ENCODE assay signal across 8 mouse cellular contexts in genomic region chr4:155223594-155224528, GRCm38 (mm10). TPM values are rescaled to one million over a fixed set of nuclear protein-coding genes. Genes with fewer than 3 reads are reported as not detected.
A peak's percentile ranks its signal among the peaks of the same experiment; 100 is the strongest.
DNase-seq lines count a peak whose midpoint lies in the region; ATAC-seq and TF ChIP-seq lines count a peak whose summit lies in the region.

No protein-coding gene starts in this region.

- peak overlapping the region; percentile 93 for H3K27ac ChIP-seq in kidney, postnatal 0 days
- peak overlapping the region; percentile 97 for H3K27ac ChIP-seq in hindbrain, embryonic 15.5 days (replicated peaks)
- H3K27ac ChIP-seq in midbrain, postnatal 0 days (ENCODE audit: low read depth, low read length) = peak overlapping the region; percentile 97

- WGBS in kidney, postnatal 0 days = 30% methylated on average over 20 of the region's 20 CpGs
- whole genome bisulfite sequencing in hindbrain, embryonic 15.5 days = 34% methylated on average over 20 of the region's 20 CpGs
- 33% methylated on average over 20 of the region's 20 CpGs for WGBS in midbrain, postnatal 0 days

- no peak for TF ChIP-seq CTCF in kidney, postnatal 0 days (IDR thresholded peaks at IDR 0.05; ENCODE audit: low read depth)
- no peak for TF ChIP-seq CTCF in midbrain, postnatal 0 days (IDR thresholded peaks at IDR 0.05)

- H3K4me2 ChIP-seq in kidney, postnatal 0 days (ENCODE audit: low read length) = peak overlapping the region; percentile 55
- peak overlapping the region; percentile 94 for H3K4me2 ChIP-seq in hindbrain, embryonic 15.5 days
- peak overlapping the region; percentile 74 for H3K4me2 ChIP-seq in midbrain, postnatal 0 days (ENCODE audit: low read depth, low read length, poor library complexity, severe bottlenecking)

- no peaks in the 10 kb centered on the region for H3K27me3 ChIP-seq in kidney, postnatal 0 days (ENCODE audit: insufficient read depth, low read length)
- no peaks in the 10 kb centered on the region for H3K27me3 ChIP-seq in hindbrain, embryonic 15.5 days
- H3K27me3 ChIP-seq in midbrain, postnatal 0 days (ENCODE audit: insufficient read depth, low read length) = no peaks in the 10 kb centered on the region

- peak overlapping the region; percentile 71 for H3K9ac ChIP-seq in kidney, postnatal 0 days (ENCODE audit: low read depth, low read length)
- peak overlapping the region; percentile 76 for H3K9ac ChIP-seq in hindbrain, embryonic 15.5 days
- H3K9ac ChIP-seq in midbrain, postnatal 0 days (replicated peaks; ENCODE audit: low read length, poor library complexity, severe bottlenecking) = peak overlapping the region; percentile 79

- no peak; the same call in 1 of the 2 replicates for ATAC-seq in kidney, postnatal 0 days (replicated peaks; ENCODE audit: low FRiP score, low read depth)
- ATAC-seq in common myeloid progenitor, adult 5-6 weeks (replicated peaks; ENCODE audit: low read depth, poor library complexity, severe bottlenecking) = 0 out of 2 replicates have a peak, but pooled peaks have one; percentile 1
- no peak for ATAC-seq in hindbrain, embryonic 15.5 days (ENCODE audit: low FRiP score, low read depth)
- ATAC-seq in midbrain, postnatal 0 days (ENCODE audit: low FRiP score) = no peak

- H3K36me3 ChIP-seq in kidney, postnatal 0 days (ENCODE audit: insufficient read depth, low read length) = no peaks in the 10 kb centered on the region
- no peaks in the 10 kb centered on the region for H3K36me3 ChIP-seq in hindbrain, embryonic 15.5 days
- no peaks in the 10 kb centered on the region for H3K36me3 ChIP-seq in midbrain, postnatal 0 days (ENCODE audit: insufficient read depth, low read length)

- H3K9me3 ChIP-seq in kidney, postnatal 0 days (replicated peaks; ENCODE audit: low read length) = no peaks in the 10 kb centered on the region
- H3K9me3 ChIP-seq in hindbrain, embryonic 15.5 days = no peaks in the 10 kb centered on the region
- H3K9me3 ChIP-seq in midbrain, postnatal 0 days (ENCODE audit: low read length) = no peaks in the 10 kb centered on the region

- H3K4me1 ChIP-seq in kidney, postnatal 0 days (replicated peaks; ENCODE audit: insufficient read depth, low read length) = peaks cover 19% of the 10 kb centered on the region
- peaks cover 35% of the 10 kb centered on the region for H3K4me1 ChIP-seq in hindbrain, embryonic 15.5 days (replicated peaks)
- peaks cover 14% of the 10 kb centered on the region for H3K4me1 ChIP-seq in midbrain, postnatal 0 days (ENCODE audit: insufficient read depth, low read length)

- no peak for DNase-seq in kidney, postnatal 0 days (ENCODE audit: low spot score)
- no peak for DNase-seq in kidney, adult 9 months
- DNase-seq in midbrain, postnatal 0 days (ENCODE audit: low spot score) = no peak
- DNase-seq in embryo, embryonic 9.5 days (ENCODE audit: extremely low spot score) = no peak
- no peak for DNase-seq in embryo, embryonic 10 days (ENCODE audit: low spot score)
- DNase-seq in urinary bladder, postnatal 14 days (ENCODE audit: low spot score) = no peak

- peak overlapping the region; percentile 18; the same call in 1 of the 2 replicates for H3K4me3 ChIP-seq in kidney, postnatal 0 days (replicated peaks; ENCODE audit: low read depth, low read length)
- H3K4me3 ChIP-seq in hindbrain, embryonic 15.5 days = peak overlapping the region; percentile 85
- H3K4me3 ChIP-seq in midbrain, postnatal 0 days (ENCODE audit: low read depth, low read length) = peak overlapping the region; percentile 80

RNA-seq across cellular contexts. Expression of gene Ski, which starts 1.5 kb away (rescaled TPM):
- polyA plus RNA-seq in kidney, postnatal 0 days (2015; fragmentation: Nextera tagmentation; extraction: Ambion mirVana) = 15.5 TPM in 2 replicates
- total RNA-seq in common myeloid progenitor, adult 5-6 weeks (2017) = 8.4 and 9.9 TPM in 2 replicates
- 11.3 and 11.9 TPM in 2 replicates for polyA plus RNA-seq in hindbrain, embryonic 15.5 days (2015; fragmentation: Nextera tagmentation; extraction: Ambion mirVana)
- 59.8 and 63.1 TPM in 2 replicates for total RNA-seq in midbrain, postnatal 0 days (2014; rRNA removed)
- polyA plus RNA-seq in midbrain, postnatal 0 days (2015; fragmentation: Nextera tagmentation; extraction: Ambion mirVana) = 7.1 and 8.4 TPM in 2 replicates

RNA-seq across cellular contexts. Expression of gene Faap20, which starts 25.7 kb away (rescaled TPM):
- 77.2 and 80.0 TPM in 2 replicates for polyA plus RNA-seq in kidney, postnatal 0 days (2015; fragmentation: Nextera tagmentation; extraction: Ambion mirVana)
- 25.5 and 25.9 TPM in 2 replicates for total RNA-seq in common myeloid progenitor, adult 5-6 weeks (2017)
- 73.8 and 75.7 TPM in 2 replicates for polyA plus RNA-seq in hindbrain, embryonic 15.5 days (2015; fragmentation: Nextera tagmentation; extraction: Ambion mirVana)
- total RNA-seq in midbrain, postnatal 0 days (2014; rRNA removed) = 39.5 and 48.7 TPM in 2 replicates
- polyA plus RNA-seq in midbrain, postnatal 0 days (2015; fragmentation: Nextera tagmentation; extraction: Ambion mirVana) = 56.6 and 57.1 TPM in 2 replicates

Comparison
In these comparisons a context has a peak if more than half of its experiments do, and no peak if none do; other contexts are left out.
1. H3K4me3 ChIP-seq: peak in every context shown above with its lines; median percentile 85 in hindbrain, embryonic 15.5 days; 80 in midbrain, postnatal 0 days; 18 in kidney, postnatal 0 days.